Mouse (Mus musculus) left cerebral cortex, postnatal 36 days (tissue): ENCODE results near the gene Gm13278. TPM values are rescaled to one million over a fixed set of nuclear protein-coding genes. Genes with fewer than 3 reads are reported as not detected.

Experiments used
- total RNA-seq, 2 experiments: library from RNA; stranded (reverse); gene quantifications; 2 replicates each; pipeline ENCODE4 v1.2.3; 2021

Gm13278 gene
- total RNA-seq, 2 experiments from 2014 or later, result not detected

Other genes starting within 250 kb of the Gm13278 start
- not detected for gene Ifna15, start 233.3 kb upstream of the Gm13278 start, total RNA-seq
- gene Ifna14, start 219.8 kb upstream of the Gm13278 start, total RNA-seq, result not detected
- gene Ifna9, start 199.2 kb upstream of the Gm13278 start, total RNA-seq, result not detected
- not detected for gene Ifna12, start 188.2 kb upstream of the Gm13278 start, total RNA-seq
- gene C87499, start 157.1 kb upstream of the Gm13278 start, total RNA-seq, result not detected
- not detected for gene Ifna13, start 147.1 kb upstream of the Gm13278 start, total RNA-seq
- not detected for gene Ifna16, start 114.6 kb upstream of the Gm13278 start, total RNA-seq
- not detected for gene Ifna2, start 107.6 kb upstream of the Gm13278 start, total RNA-seq
- gene Ifnab, start 100.2 kb upstream of the Gm13278 start, total RNA-seq, result not detected
- 1 to 10 TPM in 1 of 2 experiments, under 1 TPM in 1; 0.66 to 1.5 TPM for gene Gm26566, start 69.7 kb upstream of the Gm13278 start, total RNA-seq
- 100 to 1,000 TPM in 1 of 2 experiments, 10 to 100 TPM in 1; 92.7 to 101 TPM for gene Klhl9, start 69.1 kb upstream of the Gm13278 start, total RNA-seq
- not detected for gene Gm13271, start 36.7 kb upstream of the Gm13278 start, total RNA-seq
- not detected for gene Gm13283, start 31.4 kb upstream of the Gm13278 start, total RNA-seq
- not detected for gene Gm13290, start 17.7 kb upstream of the Gm13278 start, total RNA-seq
- gene Gm13289, start 14.6 kb upstream of the Gm13278 start, total RNA-seq, result not detected
- not detected for gene Gm13272, start 11.7 kb upstream of the Gm13278 start, total RNA-seq
- not detected for gene Ifnz, start 9.4 kb upstream of the Gm13278 start, total RNA-seq
- gene Gm13276, start 5.8 kb upstream of the Gm13278 start, total RNA-seq, result not detected
- not detected for gene Gm13277, start 2.9 kb upstream of the Gm13278 start, total RNA-seq
- gene Gm13275, start 2.9 kb downstream of the Gm13278 start, total RNA-seq, result not detected
- gene Gm13279, start 5.8 kb downstream of the Gm13278 start, total RNA-seq, result not detected
- not detected for gene Gm13285, start 8.1 kb downstream of the Gm13278 start, total RNA-seq
- gene Gm13287, start 11.7 kb downstream of the Gm13278 start, total RNA-seq, result not detected
- not detected for gene Gm13288, start 14.0 kb downstream of the Gm13278 start, total RNA-seq
- not detected for gene Ifna7, start 24.7 kb downstream of the Gm13278 start, total RNA-seq
- not detected for gene Ifna11, start 28.4 kb downstream of the Gm13278 start, total RNA-seq
- not detected for gene Ifna6, start 35.9 kb downstream of the Gm13278 start, total RNA-seq
- gene Ifna5, start 44.0 kb downstream of the Gm13278 start, total RNA-seq, result not detected
- not detected for gene Ifna4, start 50.3 kb downstream of the Gm13278 start, total RNA-seq
- gene Ifna1, start 58.5 kb downstream of the Gm13278 start, total RNA-seq, result not detected
- not detected for gene Ifne, start 88.7 kb downstream of the Gm13278 start, total RNA-seq